Mouse (Mus musculus) C2C12 (cell line): ENCODE measurements around the gene Tcf12.

Experiments
- CEBPB ChIP-seq: IDR thresholded peaks from one replicate; pipeline ENCODE4 v1.6.1; 2011; ENCODE audit warnings: low read depth, mild to moderate bottlenecking, control low read depth, moderate library complexity
- CTCF ChIP-seq: IDR thresholded peaks from one replicate; pipeline ENCODE4 v1.5.1; 2011; ENCODE audit not compliant: control insufficient read depth, insufficient read depth, insufficient read length
- MAX ChIP-seq: IDR thresholded peaks from one replicate; pipeline ENCODE4 v1.6.1; 2011; ENCODE audit warnings: mild to moderate bottlenecking, control low read depth

GRCm38 (mm10) chr9:72033271-72033670, 78.4 kb downstream of the Tcf12 start:
- TF ChIP-seq CTCF (no peak), MAX (no peak), CEBPB (no peak)
